Mouse (Mus musculus) heart, postnatal 0 days (tissue): ENCODE measurements around the gene Lamtor2. TPM values are rescaled to one million over a fixed set of nuclear protein-coding genes. Genes with fewer than 3 reads are reported as not detected.

ENCODE experiments used
- ATAC-seq: fragments of 200-750 bp; cut with Nextera tagmentation; 2 replicates; pipeline ENCODE4 v1.8.0; 2017; ENCODE audit warnings: low read depth, moderate number of reproducible peaks, moderate library complexity; ENCODE audit not compliant: insufficient read depth
- DNase-seq: peaks from one replicate; pipeline ENCODE4 v3.0.0-alpha.2; 2016; ENCODE audit warnings: low spot score
- H3K27ac ChIP-seq: fragments of 300-500 bp; sonication (generic); 2 replicates; pipeline ENCODE4 v1.5.1; 2014; ENCODE audit warnings: low read depth, mild to moderate bottlenecking
- H3K27me3 ChIP-seq: fragments of 300-500 bp; sonication (generic); 2 replicates; pipeline ENCODE4 v1.6.1; 2014; ENCODE audit warnings: low read length, mixed read lengths; ENCODE audit not compliant: control insufficient read depth, insufficient read depth
- H3K36me3 ChIP-seq: fragments of 300-500 bp; sonication (generic); replicated peaks from 2 replicates; pipeline ENCODE4 v1.6.1; 2014; ENCODE audit warnings: low read length, mixed read lengths; ENCODE audit not compliant: control insufficient read depth, insufficient read depth
- H3K4me1 ChIP-seq: fragments of 300-500 bp; sonication (generic); 2 replicates; pipeline ENCODE4 v1.6.1; 2014; ENCODE audit warnings: antibody characterized with exemption; ENCODE audit not compliant: control insufficient read depth, insufficient read depth
- H3K4me2 ChIP-seq: fragments of 300-500 bp; sonication (generic); 2 replicates; pipeline ENCODE4 v1.6.1; 2014; ENCODE audit warnings: low read depth, mild to moderate bottlenecking, low read length, moderate library complexity
- H3K4me3 ChIP-seq: fragments of 300-500 bp; sonication (generic); 2 replicates; pipeline ENCODE4 v1.5.1; 2014; ENCODE audit warnings: low read depth, low read length
- H3K9ac ChIP-seq: fragments of 300-500 bp; sonication (generic); replicated peaks from 2 replicates; pipeline ENCODE4 v1.6.1; 2014; ENCODE audit warnings: low read depth, low read length, mixed read lengths
- H3K9me3 ChIP-seq: fragments of 300-500 bp; sonication (generic); replicated peaks from 2 replicates; pipeline ENCODE4 v1.6.1; 2016; ENCODE audit warnings: low read length; ENCODE audit not compliant: control insufficient read depth
- CTCF ChIP-seq: IDR thresholded peaks from 2 replicates; pipeline ENCODE4 v1.5.1; 2016; ENCODE audit warnings: antibody characterized with exemption, control low read depth, low read depth
- EP300 ChIP-seq: IDR thresholded peaks from 2 replicates; pipeline ENCODE4 v1.6.1; 2016; ENCODE audit warnings: antibody characterized with exemption, low read depth
- WGBS: fragments of 180-500 bp; shearing (Covaris S2); extraction: QIAGEN DNeasy Blood & Tissue Kit; methylation state at CpG from one replicate; pipeline ENCODE4 v1.1.7; 2014; 5-methylcytosine and 5-hydroxymethylcytosine counted together
- polyA plus RNA-seq: library from polyadenylated mRNA; unstranded; fragments of >200 nt; fragmentation: Nextera tagmentation; extraction: Ambion mirVana; gene quantifications from 2 replicates; pipeline ENCODE4 v1.2.1, GENCODE M21; 2015
- total RNA-seq: library from RNA; depleted of rRNA; stranded (reverse); fragments of >200 nt; gene quantifications from 2 replicates; pipeline ENCODE4 v1.2.3, GENCODE M21; 2014; ENCODE audit warnings: low replicate concordance

The Lamtor2 gene
- total and polyA plus RNA-seq, 2 experiments from 2014 or later: 3.6 to 131 TPM

DNA sequence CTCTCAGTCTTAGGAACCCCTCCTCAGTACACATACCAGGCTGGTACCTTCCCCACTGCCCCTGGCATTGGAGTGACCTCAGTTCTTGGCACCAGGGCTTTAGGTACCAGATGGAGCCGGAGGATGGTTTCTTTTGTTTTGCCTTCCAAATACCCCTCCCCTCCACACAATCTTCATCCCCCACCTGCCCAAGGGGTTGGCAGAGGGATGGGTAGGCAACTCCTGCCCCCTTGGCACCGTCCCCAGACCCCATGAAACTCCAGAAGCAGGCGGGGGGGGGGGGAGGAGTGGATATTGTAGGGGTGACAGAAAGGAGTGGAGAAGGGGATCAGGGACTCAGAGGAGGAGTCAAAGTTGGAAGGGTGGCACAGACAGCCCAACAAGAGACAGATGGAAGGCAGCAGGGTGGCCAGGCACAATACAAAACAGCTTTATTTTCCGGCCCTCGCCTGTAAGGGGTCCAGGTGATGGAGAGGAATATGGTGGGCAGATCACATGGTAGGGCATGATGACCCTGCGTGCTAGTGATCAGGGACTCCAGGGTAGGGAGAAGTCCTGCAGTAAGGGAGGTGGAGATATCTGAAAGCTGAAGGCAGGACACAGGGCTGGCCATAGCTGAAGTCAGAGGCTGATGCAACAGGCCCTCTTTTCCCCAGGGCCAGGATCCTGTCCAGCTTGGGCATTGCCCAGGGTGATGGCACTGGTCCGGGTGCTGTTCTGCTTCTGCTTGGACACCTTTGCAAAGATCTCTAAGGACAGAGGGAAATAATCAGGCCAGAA is 11.1 kb downstream of the Lamtor2 start:
- Histone ChIP-seq H3K36me3 (0 out of 2 replicates have a peak, but pooled peaks cover 3% of the 10 kb centered on the region), H3K4me1 (peaks cover 14% of the 10 kb centered on the region; the same call in 1 of the 2 replicates), H3K9ac (no peak overlapping the region), H3K9me3 (no peaks in the 10 kb centered on the region), H3K27me3 (no peaks in the 10 kb centered on the region), H3K4me3 (no peak overlapping the region), H3K27ac (no peak overlapping the region), H3K4me2 (no peak overlapping the region)
- WGBS: 69% methylated on average over 6 of the region's 7 CpGs
- DNase-seq: no peak
- ATAC-seq: no peak
- TF ChIP-seq EP300: no peak
- no peak for TF ChIP-seq CTCF

DNA sequence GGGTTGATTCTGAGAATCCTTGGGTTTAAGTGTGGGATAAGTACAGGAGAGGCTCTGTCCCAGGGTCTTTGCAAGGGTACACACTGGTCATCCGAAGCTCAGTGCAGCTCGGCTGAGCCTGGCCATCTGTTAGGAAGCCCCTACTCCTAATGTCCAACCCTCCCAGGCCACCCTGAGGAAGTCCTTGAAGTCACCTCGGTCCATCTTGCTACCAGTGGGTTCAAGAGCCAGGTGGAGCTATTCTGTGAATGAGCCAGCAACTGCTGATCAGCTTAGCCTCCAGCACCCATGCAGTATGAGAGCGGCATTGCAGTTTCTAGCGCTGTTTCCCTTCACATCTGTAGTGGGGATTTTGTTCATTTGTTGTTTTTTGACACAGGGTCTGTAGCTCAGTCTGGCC is 12.8 kb downstream of the Lamtor2 start:
- Histone ChIP-seq H3K4me1 (peaks cover 22% of the 10 kb centered on the region), H3K36me3 (0 out of 2 replicates have a peak, but pooled peaks cover 3% of the 10 kb centered on the region), H3K9ac (no peak overlapping the region), H3K4me2 (no peak overlapping the region), H3K9me3 (no peaks in the 10 kb centered on the region), H3K27ac (no peak overlapping the region), H3K4me3 (no peak overlapping the region), H3K27me3 (no peaks in the 10 kb centered on the region)
- ATAC-seq (no peak), DNase-seq (no peak)
- 54% methylated on average over 5 of the region's 5 CpGs for WGBS
- TF ChIP-seq EP300 (no peak), CTCF (no peak)

DNA sequence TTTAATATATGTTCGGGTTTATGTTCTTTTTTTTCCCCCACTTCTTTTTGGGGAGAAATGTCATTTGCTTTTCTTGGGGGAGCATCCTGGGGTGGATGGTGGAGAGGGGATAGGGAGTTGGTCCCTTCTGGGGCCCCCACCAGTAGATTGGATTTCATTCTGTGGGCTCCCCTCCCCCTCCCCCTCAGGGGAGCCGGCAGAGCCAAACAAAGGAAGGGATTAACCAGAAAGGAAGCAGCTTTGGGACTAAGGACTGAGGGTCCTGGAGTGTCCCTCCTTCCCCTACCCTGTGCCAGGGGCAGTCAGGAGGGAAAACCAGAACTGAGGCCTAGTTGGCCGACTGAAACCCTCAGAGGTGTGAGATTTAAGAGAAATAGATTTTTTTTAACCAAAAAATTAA is 13.5 kb downstream of the Lamtor2 start:
- Histone ChIP-seq H3K27ac (no peak overlapping the region), H3K4me2 (no peak overlapping the region), H3K4me1 (peaks cover 22% of the 10 kb centered on the region), H3K9ac (no peak overlapping the region), H3K9me3 (no peaks in the 10 kb centered on the region), H3K4me3 (no peak overlapping the region), H3K27me3 (no peaks in the 10 kb centered on the region), H3K36me3 (0 out of 2 replicates have a peak, but pooled peaks cover 3% of the 10 kb centered on the region)
- 43% methylated on average over 3 of the region's 3 CpGs for WGBS
- DNase-seq (no peak), ATAC-seq (no peak)
- TF ChIP-seq CTCF: no peak
- TF ChIP-seq EP300: no peak

DNA sequence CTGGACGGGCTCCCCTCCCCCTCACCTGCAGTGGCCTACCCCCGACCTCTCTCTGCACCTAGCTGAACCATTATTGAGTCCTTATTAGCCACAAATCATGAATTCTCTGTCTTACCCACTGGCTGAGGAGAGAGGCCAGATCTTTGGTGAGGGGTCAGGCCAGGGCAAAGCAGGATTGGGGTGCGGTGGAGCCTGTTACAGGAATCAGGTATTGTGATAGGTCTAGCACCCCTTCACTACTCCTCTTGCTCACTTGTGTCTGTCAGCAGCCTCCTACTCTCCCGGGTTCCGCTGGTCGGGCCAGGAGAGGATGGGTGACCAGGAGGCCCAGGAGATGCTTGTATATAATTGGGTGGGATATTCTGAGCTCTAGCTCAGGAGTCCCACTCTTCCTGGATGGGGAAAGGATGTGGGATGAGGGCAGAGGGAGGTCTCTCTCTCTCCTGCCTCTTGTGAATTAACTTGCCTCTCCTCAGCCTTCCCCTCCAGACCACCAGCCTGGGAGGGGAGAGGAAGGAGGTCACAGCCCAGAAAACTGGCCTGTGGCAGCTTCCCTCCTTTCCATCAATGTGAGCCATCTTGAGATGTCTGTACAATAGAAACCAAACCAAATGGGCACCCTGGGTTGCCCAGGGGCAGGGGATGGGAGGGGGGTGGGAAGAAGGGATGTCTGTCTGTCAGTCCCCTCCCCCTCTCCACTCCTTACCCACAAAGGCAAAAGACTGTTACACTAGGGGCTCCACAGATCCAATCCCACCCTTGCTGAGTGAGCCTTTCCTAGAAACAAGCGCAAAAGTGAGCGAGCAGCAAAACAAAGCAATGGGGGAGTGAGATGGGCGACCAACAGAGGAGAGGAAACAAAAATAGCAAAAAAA is 14.4 kb downstream of the Lamtor2 start:
- no peaks in the 10 kb centered on the region for H3K9me3 ChIP-seq
- H3K4me2 ChIP-seq: no peak overlapping the region
- no peak for ATAC-seq
- no peaks in the 10 kb centered on the region for H3K27me3 ChIP-seq
- no peak for TF ChIP-seq CTCF
- no peak for TF ChIP-seq EP300
- H3K36me3 ChIP-seq: 0 out of 2 replicates have a peak, but pooled peaks cover 3% of the 10 kb centered on the region
- WGBS: 65% methylated on average over 9 of the region's 9 CpGs
- no peak overlapping the region for H3K9ac ChIP-seq
- DNase-seq: no peak
- H3K4me3 ChIP-seq: no peak overlapping the region
- H3K4me1 ChIP-seq: peaks cover 27% of the 10 kb centered on the region
- no peak overlapping the region for H3K27ac ChIP-seq

DNA sequence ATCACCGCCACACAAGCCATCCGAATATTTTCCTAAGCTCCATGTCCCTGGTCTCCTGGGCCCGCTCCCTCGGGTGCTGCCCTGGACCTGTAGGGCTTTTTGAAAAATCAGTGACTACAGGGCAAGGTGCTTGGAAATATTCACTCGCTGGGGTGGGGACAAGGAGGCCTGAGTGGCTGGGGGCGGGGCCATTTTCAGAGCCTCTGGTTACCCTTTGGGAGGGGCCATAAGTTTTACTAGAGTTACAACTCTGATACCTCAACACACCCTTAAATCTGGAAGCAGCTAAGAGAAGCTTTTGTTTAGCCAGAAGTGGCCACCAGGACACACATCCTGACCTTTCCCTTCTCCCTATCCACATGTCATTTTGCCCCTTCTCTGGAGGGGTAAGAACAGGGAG is 15.7 kb downstream of the Lamtor2 start:
- peaks cover 34% of the 10 kb centered on the region for H3K4me1 ChIP-seq

More for the DNA sequence above, 15.7 kb downstream of the Lamtor2 start:
- Histone ChIP-seq H3K27me3 (no peaks in the 10 kb centered on the region), H3K4me2 (peak overlapping the region; percentile 72), H3K27ac (no peak overlapping the region), H3K4me3 (peak overlapping the region; percentile 45), H3K9me3 (no peaks in the 10 kb centered on the region), H3K36me3 (0 out of 2 replicates have a peak, but pooled peaks cover 3% of the 10 kb centered on the region), H3K9ac (peak overlapping the region; percentile 30; the same call in 1 of the 2 replicates)
- 84% methylated on average over 6 of the region's 6 CpGs for WGBS
- DNase-seq (no peak), ATAC-seq (no peak)
- TF ChIP-seq EP300: no peak
- no peak for TF ChIP-seq CTCF
